Mouse (Mus musculus) heart, postnatal 0 days (tissue): ENCODE results near the gene Gipc1. TPM values are rescaled to one million over a fixed set of nuclear protein-coding genes. Genes with fewer than 3 reads are reported as not detected.

Experiments used
- ATAC-seq: fragments of 200-750 bp; cut with Nextera tagmentation; 2 replicates; pipeline ENCODE4 v1.8.0; 2017; ENCODE audit warnings: low read depth, moderate number of reproducible peaks, moderate library complexity; ENCODE audit not compliant: insufficient read depth
- DNase-seq: peaks from one replicate; pipeline ENCODE4 v3.0.0-alpha.2; 2016; ENCODE audit warnings: low spot score
- H3K27ac ChIP-seq: fragments of 300-500 bp; sonication (generic); 2 replicates; pipeline ENCODE4 v1.5.1; 2014; ENCODE audit warnings: low read depth, mild to moderate bottlenecking
- H3K27me3 ChIP-seq: fragments of 300-500 bp; sonication (generic); 2 replicates; pipeline ENCODE4 v1.6.1; 2014; ENCODE audit warnings: low read length, mixed read lengths; ENCODE audit not compliant: control insufficient read depth, insufficient read depth
- H3K36me3 ChIP-seq: fragments of 300-500 bp; sonication (generic); replicated peaks from 2 replicates; pipeline ENCODE4 v1.6.1; 2014; ENCODE audit warnings: low read length, mixed read lengths; ENCODE audit not compliant: control insufficient read depth, insufficient read depth
- H3K4me1 ChIP-seq: fragments of 300-500 bp; sonication (generic); 2 replicates; pipeline ENCODE4 v1.6.1; 2014; ENCODE audit warnings: antibody characterized with exemption; ENCODE audit not compliant: control insufficient read depth, insufficient read depth
- H3K4me2 ChIP-seq: fragments of 300-500 bp; sonication (generic); 2 replicates; pipeline ENCODE4 v1.6.1; 2014; ENCODE audit warnings: low read depth, mild to moderate bottlenecking, low read length, moderate library complexity
- H3K4me3 ChIP-seq: fragments of 300-500 bp; sonication (generic); 2 replicates; pipeline ENCODE4 v1.5.1; 2014; ENCODE audit warnings: low read depth, low read length
- H3K9ac ChIP-seq: fragments of 300-500 bp; sonication (generic); replicated peaks from 2 replicates; pipeline ENCODE4 v1.6.1; 2014; ENCODE audit warnings: low read depth, low read length, mixed read lengths
- H3K9me3 ChIP-seq: fragments of 300-500 bp; sonication (generic); replicated peaks from 2 replicates; pipeline ENCODE4 v1.6.1; 2016; ENCODE audit warnings: low read length; ENCODE audit not compliant: control insufficient read depth
- CTCF ChIP-seq: IDR thresholded peaks from 2 replicates; pipeline ENCODE4 v1.5.1; 2016; ENCODE audit warnings: antibody characterized with exemption, control low read depth, low read depth
- EP300 ChIP-seq: IDR thresholded peaks from 2 replicates; pipeline ENCODE4 v1.6.1; 2016; ENCODE audit warnings: antibody characterized with exemption, low read depth
- WGBS: fragments of 180-500 bp; shearing (Covaris S2); extraction: QIAGEN DNeasy Blood & Tissue Kit; methylation state at CpG from one replicate; pipeline ENCODE4 v1.1.7; 2014; 5-methylcytosine and 5-hydroxymethylcytosine counted together
- polyA plus RNA-seq: library from polyadenylated mRNA; unstranded; fragments of >200 nt; fragmentation: Nextera tagmentation; extraction: Ambion mirVana; gene quantifications from 2 replicates; pipeline ENCODE4 v1.2.1, GENCODE M21; 2015
- total RNA-seq: library from RNA; depleted of rRNA; stranded (reverse); fragments of >200 nt; gene quantifications from 2 replicates; pipeline ENCODE4 v1.2.3, GENCODE M21; 2014; ENCODE audit warnings: low replicate concordance

The Gipc1 gene
- total and polyA plus RNA-seq, 2 experiments from 2014 or later: 82.6 to 101 TPM

DNA sequence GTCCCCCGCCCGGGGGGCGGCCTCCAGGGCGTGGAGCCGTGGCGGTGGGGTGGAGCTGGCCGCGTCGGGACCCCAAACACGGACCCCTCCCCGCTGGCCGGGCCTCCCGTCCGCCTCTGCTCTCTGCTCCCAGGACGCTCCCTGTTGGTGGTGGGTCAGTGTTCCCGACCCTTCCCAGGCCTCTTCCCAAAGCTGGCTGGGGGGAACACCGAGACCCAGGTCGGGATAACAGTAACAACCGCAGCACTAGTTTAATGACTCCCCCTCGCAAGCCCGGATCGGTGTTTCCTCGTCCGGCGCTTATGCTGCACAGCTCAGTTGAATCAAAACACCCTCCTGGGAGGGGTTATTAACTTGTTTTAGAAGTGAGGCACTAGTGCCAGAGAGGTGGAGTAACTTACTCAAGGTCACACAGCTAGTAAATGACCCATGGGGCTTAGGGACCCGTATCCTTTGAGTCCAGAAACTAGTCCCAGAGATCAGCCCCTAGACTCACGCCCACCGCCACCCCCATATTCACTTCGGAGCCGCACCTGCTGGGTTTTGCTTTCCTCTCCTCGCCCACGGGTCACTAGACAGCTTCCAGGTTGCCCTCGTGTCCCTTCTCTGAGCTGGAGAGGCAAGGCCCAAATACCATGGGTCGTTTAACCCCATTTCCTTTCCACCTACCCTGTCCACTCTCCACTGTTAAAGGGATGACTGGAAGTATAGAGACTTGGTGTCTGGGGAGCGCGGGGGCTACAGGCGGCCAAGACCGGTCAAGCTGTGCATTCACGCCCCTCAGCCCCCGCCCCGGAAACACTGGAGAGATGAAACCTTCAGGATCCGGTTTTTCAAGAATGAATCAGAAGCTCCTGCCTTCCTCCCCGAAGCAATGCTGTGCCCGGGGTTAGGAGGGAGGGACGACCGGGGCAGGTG lies 526 bp downstream of the Gipc1 start:
- ATAC-seq (peak; percentile 21), DNase-seq (peak; percentile 17)
- Histone ChIP-seq H3K9me3 (no peaks in the 10 kb centered on the region), H3K4me1 (peaks cover 15% of the 10 kb centered on the region), H3K4me3 (peak overlapping the region; percentile 82), H3K27me3 (no peaks in the 10 kb centered on the region), H3K36me3 (no peaks in the 10 kb centered on the region; the same call in 1 of the 2 replicates), H3K9ac (peak overlapping the region; percentile 75), H3K27ac (peak overlapping the region; percentile 74), H3K4me2 (peak overlapping the region; percentile 83)
- WGBS: 2% methylated on average over 46 of the region's 46 CpGs
- TF ChIP-seq EP300 (no peak), CTCF (no peak)

DNA sequence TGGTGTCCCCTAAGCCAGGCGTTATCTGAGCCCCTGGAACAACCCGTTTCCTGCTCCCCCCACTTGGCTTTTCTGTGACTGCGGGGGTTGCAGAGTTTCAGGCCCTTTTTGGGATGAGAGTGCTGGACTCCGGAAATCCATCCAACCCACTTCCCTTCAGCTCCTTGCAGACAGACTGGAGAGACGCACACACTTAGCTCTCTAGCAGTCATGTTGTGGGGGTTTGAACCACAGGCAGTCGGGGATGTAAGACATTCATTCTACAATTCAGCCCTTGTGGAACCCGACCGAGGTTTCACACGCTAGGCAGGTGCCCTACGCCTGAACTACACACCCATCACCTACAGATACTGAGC lies 1.2 kb downstream of the Gipc1 start:
- no peaks in the 10 kb centered on the region for H3K9me3 ChIP-seq
- no peaks in the 10 kb centered on the region; the same call in 1 of the 2 replicates for H3K36me3 ChIP-seq
- peak overlapping the region; percentile 82 for H3K4me3 ChIP-seq
- ATAC-seq: no peak
- DNase-seq: no peak
- no peaks in the 10 kb centered on the region for H3K27me3 ChIP-seq
- TF ChIP-seq EP300 (no peak), CTCF (no peak)
- H3K27ac ChIP-seq: peak overlapping the region; percentile 13
- peaks cover 15% of the 10 kb centered on the region for H3K4me1 ChIP-seq
- peak overlapping the region; percentile 75 for H3K9ac ChIP-seq
- WGBS: 28% methylated on average over 10 of the region's 10 CpGs
- H3K4me2 ChIP-seq: peak overlapping the region; percentile 83

- Histone ChIP-seq H3K27me3 (no peaks in the 10 kb centered on the region), H3K27ac (no peak overlapping the region), H3K9ac (no peak overlapping the region), H3K4me2 (no peak overlapping the region), H3K4me3 (no peak overlapping the region), H3K36me3 (peaks cover 4% of the 10 kb centered on the region; the same call in 1 of the 2 replicates), H3K9me3 (no peaks in the 10 kb centered on the region), H3K4me1 (peaks cover 15% of the 10 kb centered on the region)
- 89% methylated on average over 6 of the region's 6 CpGs for WGBS
- no peak for ATAC-seq
- no peak for DNase-seq
- TF ChIP-seq CTCF (no peak), EP300 (no peak)
Observed at GRCm38 (mm10) chr8:83654725-83655124, 2.2 kb downstream of the Gipc1 start.

DNA sequence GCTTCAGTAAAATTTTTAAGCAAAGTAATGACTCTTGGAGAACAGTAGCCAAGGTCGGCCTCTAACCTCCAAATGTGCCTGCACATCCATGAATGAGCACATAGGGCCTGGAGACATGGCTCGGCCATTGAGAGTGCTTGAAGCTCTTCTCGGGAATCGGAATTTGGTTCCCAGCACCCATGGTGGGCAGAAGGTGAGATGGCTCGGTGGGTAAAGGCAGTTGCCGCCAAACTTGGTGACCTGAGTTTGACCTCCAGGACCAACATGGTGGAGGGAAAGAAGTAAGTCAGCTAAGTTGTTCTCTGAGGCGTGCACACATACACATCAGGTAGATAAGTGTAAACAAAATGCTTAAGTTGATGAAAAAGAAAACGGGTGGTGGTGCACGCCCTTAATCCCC lies 3.6 kb downstream of the Gipc1 start:
- Histone ChIP-seq H3K27me3 (no peaks in the 10 kb centered on the region), H3K9me3 (no peaks in the 10 kb centered on the region), H3K27ac (no peak overlapping the region), H3K4me3 (no peak overlapping the region), H3K4me2 (no peak overlapping the region), H3K9ac (no peak overlapping the region), H3K36me3 (peaks cover 4% of the 10 kb centered on the region; the same call in 1 of the 2 replicates), H3K4me1 (peaks cover 21% of the 10 kb centered on the region)
- DNase-seq (no peak), ATAC-seq (no peak)
- no peak for TF ChIP-seq CTCF
- no peak for TF ChIP-seq EP300
- 91% methylated on average over 9 of the region's 9 CpGs for WGBS

GRCm38 (mm10) chr8:83656484-83657246 lies 4.2 kb downstream of the Gipc1 start:
- no peak overlapping the region for H3K4me3 ChIP-seq
- H3K4me2 ChIP-seq: no peak overlapping the region
- 60% methylated on average over 13 of the region's 13 CpGs for WGBS
- peaks cover 25% of the 10 kb centered on the region for H3K4me1 ChIP-seq
- no peaks in the 10 kb centered on the region for H3K9me3 ChIP-seq
- H3K27me3 ChIP-seq: no peaks in the 10 kb centered on the region
- ATAC-seq: no peak
- peak; percentile 23 for DNase-seq
- TF ChIP-seq EP300 (no peak), CTCF (no peak)
- no peak overlapping the region for H3K9ac ChIP-seq
- 0 out of 2 replicates have a peak overlapping the region, but pooled peaks have one; percentile 3 for H3K27ac ChIP-seq
- H3K36me3 ChIP-seq: peaks cover 4% of the 10 kb centered on the region; the same call in 1 of the 2 replicates
